Mouse (Mus musculus) lung, adult 2 months (tissue): ENCODE results near the gene Rhbdd1.

Source experiments
- CTCF ChIP-seq: fragments of 200-500 bp; IDR thresholded peaks from 2 replicates; pipeline ENCODE4 v1.5.1; 2011; ENCODE audit warnings: mild to moderate bottlenecking, low read length, control low read depth; ENCODE audit not compliant: insufficient read depth
- POLR2A ChIP-seq: fragments of 200-500 bp; IDR thresholded peaks from 2 replicates; pipeline ENCODE4 v1.6.1; 2011; ENCODE audit warnings: low read depth, mild to moderate bottlenecking, control low read depth, low read length, borderline replicate concordance; ENCODE audit errors: extremely low read depth

GRCm38 (mm10) chr1:82290723-82291150, 25.5 kb upstream of the Rhbdd1 start:
- TF ChIP-seq POLR2A (peak; percentile 83; the same call in 1 of the 2 replicates), CTCF (no peak)
